Comparison of ENCODE assay signal across 18 mouse cellular contexts in the genomic region with DNA sequence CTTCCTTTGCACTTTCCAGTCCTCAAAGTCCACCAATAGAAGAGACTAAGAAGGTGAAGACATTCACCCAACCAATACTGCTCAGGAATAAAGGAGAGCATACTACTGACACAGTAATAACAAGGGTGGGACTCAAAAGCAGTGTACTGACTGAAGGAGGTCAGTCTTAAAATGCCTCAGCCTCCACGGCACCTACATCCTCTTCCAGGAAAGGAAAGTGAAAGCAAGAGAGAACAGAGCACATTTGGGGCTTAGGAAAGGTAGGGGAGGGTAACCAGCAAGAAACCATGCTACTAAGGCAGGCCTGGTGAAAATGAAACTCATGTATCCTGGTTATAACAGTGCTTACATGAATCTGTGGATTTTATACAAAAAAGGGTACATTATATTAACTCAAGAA. TPM values are rescaled to one million over a fixed set of nuclear protein-coding genes. Genes with fewer than 3 reads are reported as not detected.
DNase-seq lines count a peak whose midpoint lies in the region; ATAC-seq lines count a peak whose summit lies in the region.
"Had no signal": no experiment of that assay in that cellular context is flagged by ENCODE, and none has a peak within 500 bp of the region (broad histone marks: within the 10 kb centered on the region; RNA-seq: fewer than 3 reads in every experiment).

No protein-coding gene starts in this region.

- H3K4me2 ChIP-seq in heart, embryonic 13.5 days, result peak overlapping the region; percentile 9; the same call in 1 of the 2 replicates
- no peak overlapping the region for H3K4me2 ChIP-seq in heart, embryonic 11.5 days
- no peak overlapping the region for H3K4me2 ChIP-seq in hindbrain, embryonic 12.5 days (replicated peaks)
- H3K4me2 ChIP-seq: forebrain, embryonic 13.5 days; hindbrain, embryonic 14.5 days had no signal

- no peak overlapping the region for H3K4me3 ChIP-seq in heart, embryonic 13.5 days
- H3K4me3 ChIP-seq in heart, embryonic 11.5 days (ENCODE audit: low read depth, low read length), result no peak overlapping the region
- H3K4me3 ChIP-seq in hindbrain, embryonic 12.5 days, result no peak overlapping the region
- H3K4me3 ChIP-seq: embryonic facial prominence, embryonic 10.5 days; forebrain, embryonic 13.5 days had no signal

- ATAC-seq in heart, embryonic 13.5 days (ENCODE audit: extremely low read depth, insufficient number of reproducible peaks, low FRiP score, low TSS enrichment), result no peak
- ATAC-seq in heart, embryonic 11.5 days (replicated peaks; ENCODE audit: insufficient number of reproducible peaks, low FRiP score, low TSS enrichment), result no peak
- peak; percentile 91 for ATAC-seq in activated CD4-positive, CD25-positive, alpha-beta regulatory T cell, adult 4 months
- peak; percentile 96 for ATAC-seq in megakaryocyte, adult 5-6 weeks (ENCODE audit: poor library complexity, severe bottlenecking)
- no peak for ATAC-seq in hindbrain, embryonic 12.5 days (ENCODE audit: low FRiP score)
- ATAC-seq: forebrain, embryonic 13.5 days had no signal

- H3K9me3 ChIP-seq in heart, embryonic 13.5 days, result no peaks in the 10 kb centered on the region
- H3K9me3 ChIP-seq in heart, embryonic 11.5 days (replicated peaks; ENCODE audit: control insufficient read depth, low read length), result no peaks in the 10 kb centered on the region
- H3K9me3 ChIP-seq in hindbrain, embryonic 12.5 days (replicated peaks), result no peaks in the 10 kb centered on the region
- H3K9me3 ChIP-seq: embryonic facial prominence, embryonic 10.5 days; forebrain, embryonic 13.5 days had no signal

- peak; percentile 59 for DNase-seq in 416B (ENCODE audit: low read depth)
- no peak for DNase-seq in cerebellum, postnatal 36 days
- DNase-seq in frontal cortex, postnatal 10 days (ENCODE audit: low spot score in 2 of 2), result no peak
- DNase-seq: adrenal gland, postnatal 36 days; cerebellum, adult 11 months; gastrocnemius, postnatal 25 days; kidney, adult 9 months; layer of hippocampus, adult 9-11 months; lung, postnatal 4 days; thymus, adult 18-20 months had no signal

- no peak overlapping the region for H3K27ac ChIP-seq in heart, embryonic 13.5 days (replicated peaks)
- H3K27ac ChIP-seq in heart, embryonic 11.5 days (ENCODE audit: low read depth, low read length), result no peak overlapping the region
- H3K27ac ChIP-seq in hindbrain, embryonic 12.5 days, result no peak overlapping the region
- H3K27ac ChIP-seq: embryonic facial prominence, embryonic 10.5 days; forebrain, embryonic 13.5 days; hindbrain, embryonic 14.5 days had no signal

- no peak overlapping the region for H3K9ac ChIP-seq in heart, embryonic 13.5 days
- no peak overlapping the region for H3K9ac ChIP-seq in heart, embryonic 11.5 days (ENCODE audit: low read depth, low read length)
- H3K9ac ChIP-seq in hindbrain, embryonic 12.5 days, result no peak overlapping the region
- H3K9ac ChIP-seq: forebrain, embryonic 13.5 days; hindbrain, embryonic 14.5 days had no signal

- H3K27me3 ChIP-seq in heart, embryonic 13.5 days (replicated peaks), result no peaks in the 10 kb centered on the region
- H3K27me3 ChIP-seq in heart, embryonic 11.5 days (ENCODE audit: control insufficient read depth, insufficient read depth, low read length), result no peaks in the 10 kb centered on the region
- no peaks in the 10 kb centered on the region for H3K27me3 ChIP-seq in hindbrain, embryonic 12.5 days
- H3K27me3 ChIP-seq: forebrain, embryonic 13.5 days had no signal

- no peaks in the 10 kb centered on the region for H3K36me3 ChIP-seq in heart, embryonic 13.5 days
- no peaks in the 10 kb centered on the region for H3K36me3 ChIP-seq in heart, embryonic 11.5 days (ENCODE audit: control insufficient read depth, insufficient read depth, low read length)
- no peaks in the 10 kb centered on the region for H3K36me3 ChIP-seq in hindbrain, embryonic 12.5 days
- H3K36me3 ChIP-seq: embryonic facial prominence, embryonic 10.5 days had no signal

- 52% methylated on average over 1 of the region's 1 CpGs for WGBS in heart, embryonic 13.5 days
- 42% methylated on average over 1 of the region's 1 CpGs for WGBS in heart, embryonic 11.5 days (ENCODE audit: insufficient replicate concordance)
- WGBS in hindbrain, embryonic 12.5 days, result 76% methylated on average over 1 of the region's 1 CpGs

- peaks cover 12% of the 10 kb centered on the region for H3K4me1 ChIP-seq in heart, embryonic 13.5 days
- H3K4me1 ChIP-seq in heart, embryonic 11.5 days (ENCODE audit: control insufficient read depth, insufficient read depth, low read length), result no peaks in the 10 kb centered on the region
- no peaks in the 10 kb centered on the region for H3K4me1 ChIP-seq in hindbrain, embryonic 12.5 days
- H3K4me1 ChIP-seq: embryonic facial prominence, embryonic 10.5 days; forebrain, embryonic 13.5 days had no signal

RNA-seq across cellular contexts. Expression of gene Ogfrl1, which starts 2.0 kb away (rescaled TPM):
- polyA plus RNA-seq in heart, embryonic 13.5 days (2015; fragmentation: Nextera tagmentation; extraction: Ambion mirVana), result 6.2 and 8.3 TPM in 2 replicates
- polyA plus RNA-seq in heart, embryonic 11.5 days (2014; fragmentation: Nextera tagmentation; extraction: Ambion mirVana), result 13.9 and 14.5 TPM in 2 replicates
- under 1 TPM; 0.55 to 0.90 TPM for polyA plus RNA-seq in activated CD4-positive, CD25-positive, alpha-beta regulatory T cell, adult 4 months (2017; shearing (Covaris generic))
- 99.3 and 102 TPM in 2 replicates for total RNA-seq in megakaryocyte, adult 5-6 weeks (2015)
- total RNA-seq in megakaryocyte, adult 5-6 weeks (2017), result 58.4 and 73.8 TPM in 2 replicates
- 11.7 and 15.1 TPM in 2 replicates for polyA plus RNA-seq in hindbrain, embryonic 12.5 days (2016; fragmentation: Nextera tagmentation; extraction: Ambion mirVana)

Comparison
In these comparisons a context has a peak if more than half of its experiments do, and no peak if none do; other contexts are left out.
1. ATAC-seq: peak in activated CD4-positive, CD25-positive, alpha-beta regulatory T cell, adult 4 months (single experiment) and megakaryocyte, adult 5-6 weeks (single experiment); none in heart, embryonic 13.5 days (single experiment), heart, embryonic 11.5 days (single experiment) and hindbrain, embryonic 12.5 days (single experiment).